Mouse (Mus musculus) hindlimb bud, embryonic 11.5 days (tissue): ENCODE results near the gene Crybg1.
"Not testable (repeated sequence)": the region's sequence is repeated elsewhere in the genome, so short reads cannot be mapped to it uniquely, and the experiment has no call there.

Source experiments
- DNase-seq: peaks from one replicate; pipeline ENCODE4 v3.0.0-alpha.2; 2012; ENCODE audit warnings: low read depth, low spot score; ENCODE audit errors: extremely low spot score

Gene Crybg1

GRCm38 (mm10) chr10:43980080-43980479 lies 168.6 kb downstream of the Crybg1 start:
- no peak for DNase-seq

- no peak for DNase-seq
These were observed 171.3 kb downstream of the Crybg1 start for GRCm38 (mm10) chr10:43977353-43977752.

- DNase-seq, result no peak
These were observed 175.4 kb downstream of the Crybg1 start for GRCm38 (mm10) chr10:43973244-43973643.

- DNase-seq, result no peak
These were observed 183.7 kb downstream of the Crybg1 start for GRCm38 (mm10) chr10:43964943-43965342.

- DNase-seq, result peak; percentile 62
These were observed 194.7 kb downstream of the Crybg1 start for GRCm38 (mm10) chr10:43953942-43954341.

GRCm38 (mm10) chr10:43945435-43945834 lies 203.2 kb downstream of the Crybg1 start:
- DNase-seq, result no peak

GRCm38 (mm10) chr10:43943736-43944135 lies 204.9 kb downstream of the Crybg1 start:
- no peak for DNase-seq

- DNase-seq, result no peak
These were observed 209.5 kb downstream of the Crybg1 start for GRCm38 (mm10) chr10:43939136-43939662.

GRCm38 (mm10) chr10:43928596-43928995 lies 220.1 kb downstream of the Crybg1 start:
- DNase-seq, result no peak

GRCm38 (mm10) chr10:43927736-43928135 lies 220.9 kb downstream of the Crybg1 start:
- DNase-seq, result no peak

- DNase-seq, result not testable (repeated sequence)
These were observed 222.9 kb downstream of the Crybg1 start for GRCm38 (mm10) chr10:43925776-43926175.

GRCm38 (mm10) chr10:43923096-43923495 lies 225.6 kb downstream of the Crybg1 start:
- DNase-seq, result no peak

- DNase-seq, result peak; percentile 67
These were observed 229.7 kb downstream of the Crybg1 start for GRCm38 (mm10) chr10:43918696-43919608.

GRCm38 (mm10) chr10:43916737-43917136 lies 231.9 kb downstream of the Crybg1 start:
- DNase-seq, result no peak

GRCm38 (mm10) chr10:43916181-43916580 lies 232.5 kb downstream of the Crybg1 start:
- no peak for DNase-seq

GRCm38 (mm10) chr10:43912236-43912635 lies 236.4 kb downstream of the Crybg1 start:
- no peak for DNase-seq

- no peak for DNase-seq
These were observed 237.8 kb downstream of the Crybg1 start for GRCm38 (mm10) chr10:43910873-43911142.

- DNase-seq, result no peak
These were observed 238.4 kb downstream of the Crybg1 start for GRCm38 (mm10) chr10:43910032-43910872.

GRCm38 (mm10) chr10:43904569-43904968 lies 244.1 kb downstream of the Crybg1 start:
- DNase-seq, result no peak

- peak; percentile 83 for DNase-seq
These were observed 247.0 kb downstream of the Crybg1 start, which contains the start of the genes Qrsl1 and Rtn4ip1 for GRCm38 (mm10) chr10:43901578-43902194. Gene Qrsl1 (minus strand): TSS chr10:43901745. Gene Rtn4ip1 (plus strand): TSS chr10:43901807.
